In the genomic region with DNA sequence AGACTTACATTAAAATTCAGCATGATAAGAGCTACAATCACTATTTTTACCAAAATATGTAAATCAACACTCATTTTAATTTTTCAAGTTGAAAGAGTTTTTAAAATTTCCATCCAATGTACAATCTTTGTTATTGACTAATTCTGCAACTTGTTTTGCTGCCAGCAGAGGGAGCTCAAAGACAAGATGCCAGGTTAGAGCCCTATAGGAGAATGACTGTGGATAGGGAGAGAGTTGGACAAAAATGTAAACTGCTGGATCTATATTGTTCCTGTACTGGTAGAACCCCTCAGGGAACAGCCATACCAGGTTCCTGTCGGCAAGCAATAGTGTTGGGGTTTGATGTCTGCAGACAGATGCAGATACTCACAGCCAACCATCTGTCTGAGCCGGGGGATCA, we compare ENCODE assay signal across 10 mouse cellular contexts.
DNase-seq lines count a peak whose midpoint lies in the region; ATAC-seq and TF ChIP-seq lines count a peak whose summit lies in the region.
"Had no signal": no experiment of that assay in that cellular context is flagged by ENCODE, and none has a peak within 500 bp of the region (broad histone marks: within the 10 kb centered on the region; RNA-seq: fewer than 3 reads in every experiment).

No protein-coding gene starts in this region.

- H3K27ac ChIP-seq in intestine, postnatal 0 days (ENCODE audit: low read depth, low read length) = no peak overlapping the region
- H3K27ac ChIP-seq in intestine, embryonic 16.5 days (ENCODE audit: low read length) = no peak overlapping the region
- no peak overlapping the region for H3K27ac ChIP-seq in midbrain, embryonic 13.5 days
- H3K27ac ChIP-seq: limb, embryonic 13.5 days; stomach, embryonic 15.5 days had no signal

- no peaks in the 10 kb centered on the region for H3K9me3 ChIP-seq in intestine, postnatal 0 days (ENCODE audit: control insufficient read depth)
- H3K9me3 ChIP-seq in intestine, embryonic 16.5 days (ENCODE audit: control insufficient read depth, low read length) = no peaks in the 10 kb centered on the region
- H3K9me3 ChIP-seq in midbrain, embryonic 13.5 days = no peaks in the 10 kb centered on the region
- H3K9me3 ChIP-seq: limb, embryonic 13.5 days; stomach, embryonic 15.5 days had no signal

- peak; percentile 32 for DNase-seq in NIH3T3 (ENCODE audit: low read depth)
- DNase-seq in embryo, embryonic 11 days = peak; percentile 33
- peak; percentile 12 to 31 for DNase-seq in kidney, postnatal 4 days
- no peak for DNase-seq in thymus, postnatal 10 days (ENCODE audit: low spot score in 2 of 2)

- H3K4me2 ChIP-seq in intestine, postnatal 0 days (replicated peaks; ENCODE audit: low read depth) = no peak overlapping the region
- no peak overlapping the region for H3K4me2 ChIP-seq in intestine, embryonic 16.5 days (ENCODE audit: low read depth, low read length)
- H3K4me2 ChIP-seq in midbrain, embryonic 13.5 days (replicated peaks) = no peak overlapping the region
- H3K4me2 ChIP-seq: limb, embryonic 13.5 days; stomach, embryonic 15.5 days had no signal

- no peak overlapping the region for H3K9ac ChIP-seq in intestine, postnatal 0 days (ENCODE audit: low read depth, low read length)
- H3K9ac ChIP-seq in intestine, embryonic 16.5 days (ENCODE audit: low read depth, low read length) = no peak overlapping the region
- H3K9ac ChIP-seq in midbrain, embryonic 13.5 days (replicated peaks) = no peak overlapping the region
- H3K9ac ChIP-seq: limb, embryonic 13.5 days; stomach, embryonic 15.5 days had no signal

- no peaks in the 10 kb centered on the region for H3K27me3 ChIP-seq in intestine, postnatal 0 days (replicated peaks; ENCODE audit: control insufficient read depth, insufficient read depth, low read length)
- H3K27me3 ChIP-seq in intestine, embryonic 16.5 days (replicated peaks; ENCODE audit: control insufficient read depth, insufficient read depth, low read length) = no peaks in the 10 kb centered on the region
- no peaks in the 10 kb centered on the region for H3K27me3 ChIP-seq in midbrain, embryonic 13.5 days
- H3K27me3 ChIP-seq: limb, embryonic 13.5 days; stomach, embryonic 15.5 days had no signal

- 60% methylated on average over 2 of the region's 2 CpGs for WGBS in intestine, postnatal 0 days
- WGBS in intestine, embryonic 16.5 days = 70% methylated on average over 2 of the region's 2 CpGs
- 63% methylated on average over 2 of the region's 2 CpGs for WGBS in midbrain, embryonic 13.5 days

- TF ChIP-seq CTCF in intestine, postnatal 0 days (IDR thresholded peaks at IDR 0.05; ENCODE audit: low read depth) = peak; percentile 71

- no peak for ATAC-seq in intestine, postnatal 0 days
- ATAC-seq in intestine, embryonic 16.5 days = no peak
- 0 out of 2 replicates have a peak, but pooled peaks have one; percentile 37 for ATAC-seq in midbrain, embryonic 13.5 days
- ATAC-seq in erythroblast, adult 5-6 weeks (replicated peaks; ENCODE audit: low FRiP score, poor library complexity, severe bottlenecking) = no peak

- no peaks in the 10 kb centered on the region for H3K36me3 ChIP-seq in intestine, postnatal 0 days (ENCODE audit: control insufficient read depth, insufficient read depth)
- no peaks in the 10 kb centered on the region for H3K36me3 ChIP-seq in intestine, embryonic 16.5 days (ENCODE audit: control insufficient read depth, insufficient read depth, low read length)
- no peaks in the 10 kb centered on the region for H3K36me3 ChIP-seq in midbrain, embryonic 13.5 days
- H3K36me3 ChIP-seq: limb, embryonic 13.5 days; stomach, embryonic 15.5 days had no signal

- H3K4me1 ChIP-seq in intestine, postnatal 0 days (replicated peaks; ENCODE audit: control insufficient read depth, insufficient read depth, low read length) = no peaks in the 10 kb centered on the region
- H3K4me1 ChIP-seq in intestine, embryonic 16.5 days (ENCODE audit: control insufficient read depth, insufficient read depth, low read length) = no peaks in the 10 kb centered on the region
- H3K4me1 ChIP-seq in midbrain, embryonic 13.5 days (replicated peaks) = no peaks in the 10 kb centered on the region
- H3K4me1 ChIP-seq: limb, embryonic 13.5 days; stomach, embryonic 15.5 days had no signal

- no peak overlapping the region for H3K4me3 ChIP-seq in intestine, postnatal 0 days (ENCODE audit: low read depth, low read length)
- no peak overlapping the region for H3K4me3 ChIP-seq in intestine, embryonic 16.5 days (ENCODE audit: low read length)
- H3K4me3 ChIP-seq in midbrain, embryonic 13.5 days (replicated peaks) = no peak overlapping the region
- H3K4me3 ChIP-seq: limb, embryonic 13.5 days; stomach, embryonic 15.5 days had no signal

Comparison
In these comparisons a context has a peak if more than half of its experiments do, and no peak if none do; other contexts are left out.
1. DNase-seq: peak in NIH3T3 (single experiment), embryo, embryonic 11 days (single experiment) and kidney, postnatal 4 days (2 of 2); none in thymus, postnatal 10 days (0 of 2).